Mouse (Mus musculus) ovary, postnatal 14 days (tissue): ENCODE measurements around the gene Dop1b.
"Not testable (repeated sequence)": the region's sequence is repeated elsewhere in the genome, so short reads cannot be mapped to it uniquely, and the experiment has no call there.

Experiments
- DNase-seq: peaks from one replicate; pipeline ENCODE4 v3.0.0; 2022; ENCODE audit warnings: low spot score

The Dop1b gene

GRCm38 (mm10) chr16:93711411-93712188 is at the start of gene Dop1b:
Dop1b (plus strand) TSS chr16:93711904.
- DNase-seq: peak; percentile 100

- DNase-seq: no peak
Observed at GRCm38 (mm10) chr16:93667976-93668375, 43.7 kb upstream of the Dop1b start.

- no peak for DNase-seq
Observed at GRCm38 (mm10) chr16:93669521-93669920, 42.2 kb upstream of the Dop1b start.

GRCm38 (mm10) chr16:93670466-93670865 is 41.2 kb upstream of the Dop1b start:
- not testable (repeated sequence) for DNase-seq

- DNase-seq: no peak
Observed at GRCm38 (mm10) chr16:93671064-93671463, 40.6 kb upstream of the Dop1b start.

- DNase-seq: no peak
Observed at GRCm38 (mm10) chr16:93676376-93676775, 35.3 kb upstream of the Dop1b start.

- DNase-seq: no peak
Observed at GRCm38 (mm10) chr16:93678206-93678605, 33.5 kb upstream of the Dop1b start.

GRCm38 (mm10) chr16:93679165-93679564 is 32.5 kb upstream of the Dop1b start:
- DNase-seq: no peak

GRCm38 (mm10) chr16:93682156-93682688 is 29.5 kb upstream of the Dop1b start:
- no peak for DNase-seq

- DNase-seq: peak; percentile 58
Observed at GRCm38 (mm10) chr16:93682689-93683507, 28.8 kb upstream of the Dop1b start, which contains the start of gene Cbr3. Cbr3 (plus strand) TSS chr16:93683215.

- DNase-seq: no peak
Observed at GRCm38 (mm10) chr16:93683508-93684236, 28.0 kb upstream of the Dop1b start.

- no peak for DNase-seq
Observed at GRCm38 (mm10) chr16:93684441-93684840, 27.3 kb upstream of the Dop1b start.

GRCm38 (mm10) chr16:93685783-93686182 is 25.9 kb upstream of the Dop1b start:
- not testable (repeated sequence) for DNase-seq

GRCm38 (mm10) chr16:93686421-93686820 is 25.3 kb upstream of the Dop1b start:
- DNase-seq: no peak

GRCm38 (mm10) chr16:93686945-93687344 is 24.8 kb upstream of the Dop1b start:
- no peak for DNase-seq

- no peak for DNase-seq
Observed at GRCm38 (mm10) chr16:93691206-93691841, 20.4 kb upstream of the Dop1b start.

- no peak for DNase-seq
Observed at GRCm38 (mm10) chr16:93692744-93693143, 19.0 kb upstream of the Dop1b start.

GRCm38 (mm10) chr16:93707116-93707515 is 4.6 kb upstream of the Dop1b start:
- no peak for DNase-seq

GRCm38 (mm10) chr16:93709217-93709616 is 2.5 kb upstream of the Dop1b start:
- DNase-seq: no peak

GRCm38 (mm10) chr16:93710924-93711323 is 780 bp upstream of the Dop1b start:
- DNase-seq: peak; percentile 60

GRCm38 (mm10) chr16:93712189-93712885 is 633 bp downstream of the Dop1b start:
- no peak for DNase-seq
